Mouse (Mus musculus): ENCODE results near the gene 6430531B16Rik. TPM values are rescaled to one million over a fixed set of nuclear protein-coding genes. Genes with fewer than 3 reads are reported as not detected.

The 6430531B16Rik gene
- total RNA-seq (2021), result not detected
- long read RNA-seq, experiment 1, result 0 reads
- long read RNA-seq, experiment 2, result 0 reads

GRCm38 (mm10) chr7:139978278-139978892 is at the start of gene 6430531B16Rik:
Gene 6430531B16Rik, minus strand, starts transcription at chr7:139978755.
- intact Hi-C loops (cut with DNase I), result no loop called here
- peak; percentile 72 to 80 for DNase-seq

- DNase-seq, result no peak
Observed at GRCm38 (mm10) chr7:140011336-140011735, 32.8 kb upstream of the 6430531B16Rik start.

GRCm38 (mm10) chr7:140007781-140008180 is 29.2 kb upstream of the 6430531B16Rik start:
- DNase-seq, result no peak
- intact Hi-C loops (cut with DNase I), result no loop called here

More at GRCm38 (mm10) chr7:140011336-140011735, 32.8 kb upstream of the 6430531B16Rik start:
- intact Hi-C loops (cut with DNase I), result no loop called here

GRCm38 (mm10) chr7:140006861-140007611 is 28.5 kb upstream of the 6430531B16Rik start:
- intact Hi-C loops (cut with DNase I), result no loop called here
- DNase-seq, result no peak

GRCm38 (mm10) chr7:140004666-140005065 is 26.1 kb upstream of the 6430531B16Rik start:
- no peak for DNase-seq
- intact Hi-C loops (cut with DNase I), result no loop called here

GRCm38 (mm10) chr7:140001086-140001740 is 22.7 kb upstream of the 6430531B16Rik start:
- DNase-seq, result no peak
- intact Hi-C loops (cut with DNase I), result no loop called here

GRCm38 (mm10) chr7:139998691-139999350 is 20.3 kb upstream of the 6430531B16Rik start:
- intact Hi-C loops (cut with DNase I), result no loop called here
- DNase-seq, result no peak

- peak; percentile 59 to 71 for DNase-seq
- intact Hi-C loops (cut with DNase I), result loop anchor here (1.0 to 2.0 kb wide), 2 partner anchors 25 to 90 kb away; no protein-coding TSS in a partner anchor
Observed at GRCm38 (mm10) chr7:139994676-139995075, 16.1 kb upstream of the 6430531B16Rik start.

GRCm38 (mm10) chr7:139994202-139994601 is 15.6 kb upstream of the 6430531B16Rik start:
- intact Hi-C loops (cut with DNase I), result loop anchor here (1.0 to 2.0 kb wide), 2 partner anchors 25 to 89 kb away; no protein-coding TSS in a partner anchor
- DNase-seq, result no peak

- intact Hi-C loops (cut with DNase I), result no loop called here
- no peak for DNase-seq
Observed at GRCm38 (mm10) chr7:139993532-139993931, 15.0 kb upstream of the 6430531B16Rik start.

- DNase-seq, result no peak
Observed at GRCm38 (mm10) chr7:139992406-139992805, 13.9 kb upstream of the 6430531B16Rik start, which contains the start of gene Adam8. Gene Adam8, minus strand, starts transcription at chr7:139992562.

GRCm38 (mm10) chr7:139990864-139991394 is 12.4 kb upstream of the 6430531B16Rik start:
- no peak for DNase-seq
- intact Hi-C loops (cut with DNase I), result no loop called here

More at GRCm38 (mm10) chr7:139992406-139992805, 13.9 kb upstream of the 6430531B16Rik start, which contains the start of gene Adam8:
- intact Hi-C loops (cut with DNase I), result no loop called here

- intact Hi-C loops (cut with DNase I), result no loop called here
- DNase-seq, result no peak
Observed at GRCm38 (mm10) chr7:139988272-139988671, 9.7 kb upstream of the 6430531B16Rik start.

GRCm38 (mm10) chr7:139984505-139984904 is 6.0 kb upstream of the 6430531B16Rik start:
- intact Hi-C loops (cut with DNase I), result no loop called here
- no peak for DNase-seq

- no peak for DNase-seq
- intact Hi-C loops (cut with DNase I), result no loop called here
Observed at GRCm38 (mm10) chr7:139982058-139982457, 3.5 kb upstream of the 6430531B16Rik start.

- intact Hi-C loops (cut with DNase I), result no loop called here
- no peak for DNase-seq
Observed at GRCm38 (mm10) chr7:139980778-139981177, 2.2 kb upstream of the 6430531B16Rik start.

GRCm38 (mm10) chr7:139979011-139979719 is 610 bp upstream of the 6430531B16Rik start:
- DNase-seq, result no peak
- intact Hi-C loops (cut with DNase I), result no loop called here

- DNase-seq, result no peak
- intact Hi-C loops (cut with DNase I), result no loop called here
Observed at GRCm38 (mm10) chr7:139975471-139975870, 3.1 kb downstream of the 6430531B16Rik start.

GRCm38 (mm10) chr7:139974307-139974706 is 4.2 kb downstream of the 6430531B16Rik start:
- intact Hi-C loops (cut with DNase I), result loop anchor here (5.0 kb wide), 1 partner anchor 168 kb away; no protein-coding TSS in a partner anchor
- no peak for DNase-seq
